Mouse (Mus musculus) G1E (cell line): Measurements from ENCODE around the gene Map1b.

Experiments
- CTCF ChIP-seq: IDR thresholded peaks from 2 replicates; pipeline ENCODE4 v1.5.1; 2012; ENCODE audit warnings: low read depth, low read length, inconsistent platforms, mixed read lengths
- GATA1 ChIP-seq: IDR thresholded peaks from 2 replicates; pipeline ENCODE4 v1.6.1; 2012; ENCODE audit warnings: borderline replicate concordance, low read length, inconsistent platforms, mixed read lengths
- GATA2 ChIP-seq: IDR thresholded peaks from 2 replicates; pipeline ENCODE4 v1.6.1; 2012; ENCODE audit warnings: low read depth, low read length, inconsistent platforms, borderline replicate concordance
- POLR2AphosphoS5 ChIP-seq: IDR thresholded peaks from 2 replicates; pipeline ENCODE4 v1.6.1; 2012; ENCODE audit warnings: low read depth, low read length, inconsistent platforms; ENCODE audit not compliant: insufficient replicate concordance
- TAL1 ChIP-seq: conservative IDR thresholded peaks from 2 replicates; pipeline ENCODE4 v1.6.1; 2012; ENCODE audit warnings: low read depth, low read length, inconsistent platforms, mixed read lengths

GRCm38 (mm10) chr13:99492619-99493303 is 23.6 kb downstream of the Map1b start:
- TF ChIP-seq CTCF (no peak), GATA1 (no peak), GATA2 (no peak), POLR2AphosphoS5 (no peak), TAL1 (no peak)
